Mouse (Mus musculus) MEL (cell line): ENCODE data around the gene Rer1. TPM values are rescaled to one million over a fixed set of nuclear protein-coding genes. Genes with fewer than 3 reads are reported as not detected.

Experiments used
- polyA plus RNA-seq, 2 experiments: library from polyadenylated mRNA; stranded (reverse) in 1 of 2; unstranded in 1 of 2; fragments of >175 nt in 1 of 2; fragments of >200 nt in 1 of 2; gene quantifications; 2 replicates each; pipeline versions ENCODE4 v1.2.1 to v1.2.4; 2012; ENCODE audit warnings: low replicate concordance in 2 of 2, low read depth in 1 of 2; ENCODE audit not compliant: insufficient read length in 2 of 2, insufficient read depth in 1 of 2, missing spikeins in 1 of 2
- total RNA-seq: library from RNA; depleted of rRNA; stranded (reverse); fragments of 300-350 nt; gene quantifications from 2 replicates; pipeline ENCODE4 v1.2.3, GENCODE M21; 2012; rRNA removed

The Rer1 gene
- total and polyA plus RNA-seq, 3 experiments = 114 to 379 (median 140) TPM

Other genes starting within 250 kb of the Rer1 start
- not detected in 2 replicates for gene Ttc34, start 248.9 kb downstream of the Rer1 start, total RNA-seq
- not detected for gene Ttc34, start 248.9 kb downstream of the Rer1 start, polyA plus RNA-seq
- gene Mmel1, start 216.8 kb downstream of the Rer1 start, total RNA-seq = 0.08 TPM in 1 of 2 replicates, not detected in the other
- under 1 TPM in 1 of 2 experiments, not detected in 1; 0.07 TPM for gene Mmel1, start 216.8 kb downstream of the Rer1 start, polyA plus RNA-seq
- not detected in 2 replicates for gene Fam213b, start 187.2 kb downstream of the Rer1 start, total RNA-seq
- not detected for gene Fam213b, start 187.2 kb downstream of the Rer1 start, polyA plus RNA-seq
- 8.6 and 13.4 TPM in 2 replicates for gene Tnfrsf14, start 157.8 kb downstream of the Rer1 start, total RNA-seq
- 1 to 10 TPM in 1 of 2 experiments, not detected in 1; 8.2 TPM for gene Tnfrsf14, start 157.8 kb downstream of the Rer1 start, polyA plus RNA-seq
- not detected in 2 replicates for gene Hes5, start 125.5 kb downstream of the Rer1 start, total RNA-seq
- gene Hes5, start 125.5 kb downstream of the Rer1 start, polyA plus RNA-seq = not detected
- gene Pank4, start 122.3 kb downstream of the Rer1 start, total RNA-seq = 31.2 and 38.4 TPM in 2 replicates
- 10 to 100 TPM in 1 of 2 experiments, not detected in 1; 55.5 TPM for gene Pank4, start 122.3 kb downstream of the Rer1 start, polyA plus RNA-seq
- 0.62 and 0.85 TPM in 2 replicates for gene Plch2, start 29.6 kb downstream of the Rer1 start, total RNA-seq
- gene Plch2, start 29.6 kb downstream of the Rer1 start, polyA plus RNA-seq = 1 to 10 TPM in 1 of 2 experiments, not detected in 1; 1.1 TPM
- gene Pex10, start 19.4 kb downstream of the Rer1 start, total RNA-seq = 15.8 and 15.9 TPM in 2 replicates
- gene Pex10, start 19.4 kb downstream of the Rer1 start, polyA plus RNA-seq = 10 to 100 TPM in 1 of 2 experiments, not detected in 1; 21.8 TPM
- 3.0 and 4.4 TPM in 2 replicates for gene Morn1, start 195 bp upstream of the Rer1 start, total RNA-seq
- gene Morn1, start 195 bp upstream of the Rer1 start, polyA plus RNA-seq = 1 to 10 TPM in 1 of 2 experiments, not detected in 1; 4.1 TPM
- 6.2 and 6.9 TPM in 2 replicates for gene Ski, start 136.2 kb upstream of the Rer1 start, total RNA-seq
- 10 to 100 TPM in 1 of 2 experiments, not detected in 1; 16.1 TPM for gene Ski, start 136.2 kb upstream of the Rer1 start, polyA plus RNA-seq
- gene Faap20, start 163.4 kb upstream of the Rer1 start, total RNA-seq = 14.1 and 18.6 TPM in 2 replicates
- 10 to 100 TPM in 1 of 2 experiments, not detected in 1; 34.4 TPM for gene Faap20, start 163.4 kb upstream of the Rer1 start, polyA plus RNA-seq